Mouse (Mus musculus) G1E (cell line): ENCODE results near the gene Trim2. TPM values are rescaled to one million over a fixed set of nuclear protein-coding genes. Genes with fewer than 3 reads are reported as not detected.

ENCODE experiments used
- ATAC-seq: 2 replicates; pipeline ENCODE4 v1.8.0; 2016; ENCODE audit warnings: mild to moderate bottlenecking; ENCODE audit not compliant: insufficient number of reproducible peaks, poor library complexity, low FRiP score, severe bottlenecking; ENCODE audit errors: extremely low read depth
- DNase-seq: peaks from one replicate; pipeline ENCODE4 v3.0.0; 2012; ENCODE audit warnings: low spot score
- H3K27me3 ChIP-seq: 2 replicates; pipeline ENCODE4 v1.6.1; 2012; ENCODE audit warnings: mild to moderate bottlenecking, low read length, inconsistent platforms; ENCODE audit not compliant: insufficient read depth
- H3K36me3 ChIP-seq: replicated peaks from 2 replicates; pipeline ENCODE3; 2012; ENCODE audit warnings: mild to moderate bottlenecking, inconsistent platforms
- H3K4me1 ChIP-seq: 2 replicates; pipeline ENCODE4 v1.6.1; 2012; ENCODE audit warnings: low read depth, low read length, inconsistent platforms, mixed read lengths; ENCODE audit not compliant: insufficient read depth
- H3K4me3 ChIP-seq: 2 replicates; pipeline ENCODE4 v1.5.1; 2012; ENCODE audit warnings: low read depth, mild to moderate bottlenecking, inconsistent platforms, low read length, moderate library complexity, mixed read lengths
- H3K9me3 ChIP-seq: replicated peaks from 2 replicates; pipeline ENCODE4 v1.6.1; 2012; ENCODE audit warnings: inconsistent platforms
- CTCF ChIP-seq: IDR thresholded peaks from 2 replicates; pipeline ENCODE4 v1.5.1; 2012; ENCODE audit warnings: low read depth, low read length, inconsistent platforms, mixed read lengths
- GATA1 ChIP-seq: IDR thresholded peaks from 2 replicates; pipeline ENCODE4 v1.6.1; 2012; ENCODE audit warnings: borderline replicate concordance, low read length, inconsistent platforms, mixed read lengths
- GATA2 ChIP-seq: IDR thresholded peaks from 2 replicates; pipeline ENCODE4 v1.6.1; 2012; ENCODE audit warnings: low read depth, low read length, inconsistent platforms, borderline replicate concordance
- POLR2AphosphoS5 ChIP-seq: IDR thresholded peaks from 2 replicates; pipeline ENCODE4 v1.6.1; 2012; ENCODE audit warnings: low read depth, low read length, inconsistent platforms; ENCODE audit not compliant: insufficient replicate concordance
- TAL1 ChIP-seq: conservative IDR thresholded peaks from 2 replicates; pipeline ENCODE4 v1.6.1; 2012; ENCODE audit warnings: low read depth, low read length, inconsistent platforms, mixed read lengths
- polyA plus RNA-seq: library from polyadenylated mRNA; stranded (reverse); fragments of >175 nt; gene quantifications from 2 replicates; pipeline ENCODE4 v1.2.3, GENCODE M21; 2012
- total RNA-seq, 2 experiments: library from RNA; stranded (forward) in 1 of 2; stranded (reverse) in 1 of 2; fragments of 200-1000 nt in 1 of 2; fragments of >200 nt in 1 of 2; fragmentation: Nextera tagmentation in 1 of 2; gene quantifications; 2 replicates each; pipeline ENCODE4 v1.2.3; 2014 to 2017

Gene Trim2
- total and polyA plus RNA-seq, 3 experiments, result 0.98 TPM; not detected in 2

- no peaks in the 10 kb centered on the region for H3K36me3 ChIP-seq
- DNase-seq (no peak), ATAC-seq (no peak)
- H3K9me3 ChIP-seq, result no peaks in the 10 kb centered on the region
- peaks cover 10% of the 10 kb centered on the region for H3K27me3 ChIP-seq
- no peaks in the 10 kb centered on the region for H3K4me1 ChIP-seq
- H3K4me3 ChIP-seq, result no peak overlapping the region
- TF ChIP-seq CTCF (no peak), GATA2 (no peak), POLR2AphosphoS5 (no peak), GATA1 (no peak), TAL1 (no peak)
These were observed 107.2 kb downstream of the Trim2 start for GRCm38 (mm10) chr3:84199516-84199915.

GRCm38 (mm10) chr3:84198229-84198628 is 108.4 kb downstream of the Trim2 start:
- no peaks in the 10 kb centered on the region for H3K36me3 ChIP-seq
- ATAC-seq, result no peak
- H3K4me1 ChIP-seq, result no peaks in the 10 kb centered on the region
- no peak for DNase-seq
- no peak for TF ChIP-seq POLR2AphosphoS5
- TF ChIP-seq GATA2, result no peak
- TF ChIP-seq CTCF, result no peak
- no peak for TF ChIP-seq TAL1
- no peak for TF ChIP-seq GATA1
- no peak overlapping the region for H3K4me3 ChIP-seq
- H3K27me3 ChIP-seq, result peaks cover 10% of the 10 kb centered on the region
- no peaks in the 10 kb centered on the region for H3K9me3 ChIP-seq

GRCm38 (mm10) chr3:84193881-84194280 is 112.8 kb downstream of the Trim2 start:
- Histone ChIP-seq H3K9me3 (no peaks in the 10 kb centered on the region), H3K36me3 (no peaks in the 10 kb centered on the region), H3K4me1 (no peaks in the 10 kb centered on the region; the same call in 1 of the 2 replicates), H3K27me3 (peaks cover 18% of the 10 kb centered on the region), H3K4me3 (no peak overlapping the region)
- TF ChIP-seq GATA1 (no peak), GATA2 (no peak), POLR2AphosphoS5 (no peak), TAL1 (no peak), CTCF (no peak)
- DNase-seq (no peak), ATAC-seq (no peak)

GRCm38 (mm10) chr3:84191141-84191881 is 115.4 kb downstream of the Trim2 start:
- TF ChIP-seq GATA2, result no peak
- TF ChIP-seq GATA1, result no peak
- TF ChIP-seq POLR2AphosphoS5, result no peak
- TF ChIP-seq TAL1, result no peak
- TF ChIP-seq CTCF, result no peak
- peaks cover 18% of the 10 kb centered on the region for H3K27me3 ChIP-seq
- H3K4me1 ChIP-seq, result no peaks in the 10 kb centered on the region; the same call in 1 of the 2 replicates
- no peaks in the 10 kb centered on the region for H3K9me3 ChIP-seq
- H3K36me3 ChIP-seq, result no peaks in the 10 kb centered on the region
- H3K4me3 ChIP-seq, result no peak overlapping the region
- DNase-seq, result no peak
- no peak for ATAC-seq

GRCm38 (mm10) chr3:84190513-84191061 is 116.1 kb downstream of the Trim2 start:
- Histone ChIP-seq H3K27me3 (peaks cover 18% of the 10 kb centered on the region), H3K4me1 (no peaks in the 10 kb centered on the region; the same call in 1 of the 2 replicates), H3K9me3 (no peaks in the 10 kb centered on the region), H3K4me3 (no peak overlapping the region), H3K36me3 (no peaks in the 10 kb centered on the region)
- TF ChIP-seq CTCF (no peak), GATA1 (no peak), GATA2 (no peak), POLR2AphosphoS5 (no peak), TAL1 (no peak)
- DNase-seq (no peak), ATAC-seq (no peak)

- no peaks in the 10 kb centered on the region for H3K36me3 ChIP-seq
- H3K9me3 ChIP-seq, result no peaks in the 10 kb centered on the region
- ATAC-seq (no peak), DNase-seq (no peak)
- no peak for TF ChIP-seq GATA2
- no peak for TF ChIP-seq GATA1
- TF ChIP-seq CTCF, result no peak
- no peak for TF ChIP-seq TAL1
- no peak for TF ChIP-seq POLR2AphosphoS5
- H3K27me3 ChIP-seq, result peaks cover 18% of the 10 kb centered on the region
- no peaks in the 10 kb centered on the region; the same call in 1 of the 2 replicates for H3K4me1 ChIP-seq
- H3K4me3 ChIP-seq, result no peak overlapping the region
These were observed 117.0 kb downstream of the Trim2 start for GRCm38 (mm10) chr3:84189629-84190173.
